Mouse (Mus musculus): ENCODE data around the gene Fbxl17.

The Fbxl17 gene

GRCm38 (mm10) chr17:63165847-63166246 is 334.0 kb downstream of the Fbxl17 start:
- no peak for DNase-seq (ENCODE audit: low read depth)

- no peak for DNase-seq (ENCODE audit: low read depth)
Observed at GRCm38 (mm10) chr17:63164289-63164688, 335.5 kb downstream of the Fbxl17 start.

DNA sequence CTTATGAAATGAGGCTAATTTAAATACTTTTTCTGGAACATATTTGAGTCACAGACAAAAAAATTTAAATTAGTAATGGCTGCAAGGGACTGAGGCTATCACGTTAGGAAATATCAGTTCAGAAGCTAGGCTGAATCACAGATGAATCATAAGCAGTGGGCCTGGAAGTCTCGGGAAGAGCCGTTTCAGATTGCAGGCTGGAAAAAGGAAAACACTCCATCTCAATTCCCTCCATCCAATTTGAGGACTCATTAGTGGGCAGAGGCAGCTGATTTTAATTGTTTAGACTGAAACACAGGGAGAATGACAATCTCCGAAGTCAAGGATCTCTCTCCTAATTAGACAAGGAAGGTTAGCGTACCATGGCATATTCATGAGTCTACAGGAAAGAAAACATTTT is 337.9 kb downstream of the Fbxl17 start:
- DNase-seq (ENCODE audit: low read depth) = no peak

GRCm38 (mm10) chr17:63159196-63159595 is 340.6 kb downstream of the Fbxl17 start:
- DNase-seq (ENCODE audit: low read depth) = no peak

- DNase-seq (ENCODE audit: low read depth) = no peak
Observed at GRCm38 (mm10) chr17:63158436-63158835, 341.4 kb downstream of the Fbxl17 start.

- DNase-seq (ENCODE audit: low read depth) = no peak
Observed at GRCm38 (mm10) chr17:63157906-63158305, 341.9 kb downstream of the Fbxl17 start.

DNA sequence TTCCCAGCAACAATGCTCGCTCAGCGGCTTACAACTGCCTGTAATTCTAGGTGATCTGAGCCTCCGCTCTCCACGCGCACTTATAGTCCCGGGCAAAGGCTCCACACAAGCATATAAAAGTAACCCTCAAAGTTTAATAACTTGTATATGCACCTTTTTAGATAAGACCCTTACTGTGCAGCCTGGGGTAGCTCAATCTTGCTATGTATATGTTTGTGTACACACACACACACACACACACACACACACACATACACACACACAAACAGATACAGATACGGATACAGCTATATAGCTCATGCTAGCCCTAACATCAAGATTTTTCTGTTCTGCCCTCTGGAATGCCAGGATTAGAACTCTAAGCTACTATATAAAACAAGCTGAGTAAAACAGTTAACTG is 342.8 kb downstream of the Fbxl17 start:
- no peak for DNase-seq (ENCODE audit: low read depth)

DNA sequence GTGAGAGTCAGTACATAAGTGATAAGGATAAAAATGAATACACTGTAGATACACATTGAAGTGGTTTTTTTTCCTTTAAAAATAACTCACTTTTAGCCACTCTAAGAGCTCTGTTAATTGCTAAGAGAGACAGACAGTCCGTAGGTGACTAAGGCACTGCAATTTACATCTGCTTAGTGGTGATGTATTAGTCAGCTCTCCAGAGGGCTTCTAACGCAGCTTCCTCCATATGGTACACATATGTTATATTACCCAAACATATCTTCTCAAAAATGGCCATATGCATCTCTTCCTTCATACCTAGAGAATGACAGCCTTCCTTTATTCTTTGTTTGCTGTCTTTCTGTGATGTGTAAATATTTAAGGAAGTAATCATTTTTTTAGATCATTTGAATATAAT is 353.3 kb downstream of the Fbxl17 start:
- DNase-seq (ENCODE audit: low read depth) = no peak

GRCm38 (mm10) chr17:63145751-63146491 is 353.9 kb downstream of the Fbxl17 start:
- DNase-seq (ENCODE audit: low read depth) = no peak

DNA sequence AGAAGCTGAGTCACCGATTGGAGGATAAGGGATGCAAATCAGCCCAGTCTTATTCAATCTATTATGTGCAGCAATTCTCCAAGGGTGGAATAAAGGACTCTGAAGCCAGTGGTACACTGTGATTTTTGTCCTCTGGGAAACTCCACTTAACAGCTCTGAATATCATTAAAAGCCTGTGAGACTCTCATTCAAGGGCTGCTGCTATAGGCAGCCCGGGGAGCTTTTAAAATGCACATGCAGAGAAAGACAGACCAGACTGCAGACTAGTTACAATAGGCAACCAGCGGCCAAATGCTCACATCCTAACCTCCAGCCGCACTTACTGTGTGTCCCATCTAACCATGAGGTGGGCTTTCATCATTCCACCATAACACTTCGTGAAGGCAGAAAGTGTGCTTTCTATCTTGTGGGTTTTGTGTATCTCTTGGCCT is 354.5 kb downstream of the Fbxl17 start:
- DNase-seq (ENCODE audit: low read depth) = no peak

GRCm38 (mm10) chr17:63143825-63144224 is 356.0 kb downstream of the Fbxl17 start:
- no peak for DNase-seq (ENCODE audit: low read depth)

DNA sequence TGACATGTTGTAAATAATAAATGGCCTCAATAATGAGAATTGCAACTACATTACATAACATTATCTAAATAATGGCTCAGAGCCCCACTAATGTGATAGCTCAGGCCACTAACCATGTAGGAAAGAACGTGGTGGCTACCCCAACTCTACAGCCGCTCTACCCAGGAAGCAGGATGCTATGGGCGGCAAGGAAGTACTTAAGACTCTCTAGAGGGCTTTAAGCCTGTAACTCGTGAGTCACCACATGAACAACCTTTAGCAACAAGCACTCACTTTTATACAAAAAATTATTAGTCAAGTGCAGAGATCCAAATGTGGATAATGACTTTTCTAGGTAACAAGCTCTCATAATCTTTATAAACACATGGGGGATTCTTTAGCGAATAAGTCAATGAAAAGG is 365.0 kb downstream of the Fbxl17 start:
- DNase-seq (ENCODE audit: low read depth) = no peak

- no peak for DNase-seq (ENCODE audit: low read depth)
Observed at GRCm38 (mm10) chr17:63122427-63122826, 377.4 kb downstream of the Fbxl17 start.

- DNase-seq (ENCODE audit: low read depth) = no peak
Observed at GRCm38 (mm10) chr17:63119701-63120100, 380.1 kb downstream of the Fbxl17 start.

DNA sequence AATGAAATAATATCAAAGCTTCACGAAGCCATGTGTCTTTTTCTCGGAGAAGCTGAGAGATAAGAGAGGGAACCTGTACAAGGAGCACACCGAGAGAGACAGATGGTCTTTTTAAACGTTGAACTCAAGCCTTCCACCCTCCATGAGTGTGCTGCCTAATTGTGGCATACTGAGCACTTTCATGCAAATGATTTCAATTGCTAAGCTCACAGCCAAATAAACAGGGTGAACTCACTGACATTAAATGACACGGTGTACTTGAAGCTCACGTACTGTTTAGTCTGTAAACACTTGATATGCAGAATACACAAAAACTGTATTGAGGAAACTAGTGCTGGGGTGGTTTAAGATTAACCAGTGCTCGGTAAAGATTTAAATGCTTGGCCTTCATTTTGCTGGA is 380.7 kb downstream of the Fbxl17 start:
- no peak for DNase-seq (ENCODE audit: low read depth)

DNA sequence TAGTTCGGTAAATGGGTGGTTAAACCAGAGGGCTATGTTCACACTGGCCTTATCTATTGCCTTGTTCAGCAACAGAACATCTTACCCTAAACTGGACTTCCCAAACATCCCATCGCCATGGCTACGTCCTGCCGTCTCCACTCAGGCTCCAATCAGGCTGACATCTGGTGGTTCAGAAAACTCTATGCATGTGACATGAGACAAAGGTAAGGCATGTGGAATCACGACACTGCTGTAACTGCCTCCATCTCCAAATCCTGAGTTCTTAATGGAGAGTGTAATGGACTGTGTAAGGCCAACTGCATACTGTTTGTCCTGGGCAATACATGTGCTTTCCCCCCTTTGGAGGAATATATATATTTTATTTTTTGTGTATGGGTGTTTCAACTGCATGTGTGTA is 382.7 kb downstream of the Fbxl17 start:
- DNase-seq (ENCODE audit: low read depth) = no peak

GRCm38 (mm10) chr17:63114399-63115085 is 385.3 kb downstream of the Fbxl17 start:
- no peak for DNase-seq (ENCODE audit: low read depth)

DNA sequence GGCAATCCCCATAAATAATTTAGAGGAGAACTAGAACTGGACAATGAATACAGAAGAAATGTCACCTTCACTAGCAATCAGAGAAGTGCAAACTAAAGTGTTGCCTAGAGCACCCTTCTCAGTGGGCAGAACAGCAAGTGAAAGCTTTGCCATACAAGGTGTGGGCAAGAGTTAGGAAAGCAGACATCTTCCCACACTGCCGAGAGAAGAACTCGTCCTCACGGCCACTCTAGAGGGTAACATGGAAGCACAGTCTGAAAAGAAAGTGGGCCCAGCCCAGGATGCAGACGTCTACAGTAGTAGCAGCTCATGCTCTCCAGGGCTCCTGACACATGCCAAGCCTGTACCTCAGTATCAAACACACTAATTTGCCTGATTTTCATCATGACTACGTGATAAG is 387.0 kb downstream of the Fbxl17 start:
- DNase-seq (ENCODE audit: low read depth) = no peak

GRCm38 (mm10) chr17:63110994-63111393 is 388.8 kb downstream of the Fbxl17 start:
- DNase-seq (ENCODE audit: low read depth) = no peak

DNA sequence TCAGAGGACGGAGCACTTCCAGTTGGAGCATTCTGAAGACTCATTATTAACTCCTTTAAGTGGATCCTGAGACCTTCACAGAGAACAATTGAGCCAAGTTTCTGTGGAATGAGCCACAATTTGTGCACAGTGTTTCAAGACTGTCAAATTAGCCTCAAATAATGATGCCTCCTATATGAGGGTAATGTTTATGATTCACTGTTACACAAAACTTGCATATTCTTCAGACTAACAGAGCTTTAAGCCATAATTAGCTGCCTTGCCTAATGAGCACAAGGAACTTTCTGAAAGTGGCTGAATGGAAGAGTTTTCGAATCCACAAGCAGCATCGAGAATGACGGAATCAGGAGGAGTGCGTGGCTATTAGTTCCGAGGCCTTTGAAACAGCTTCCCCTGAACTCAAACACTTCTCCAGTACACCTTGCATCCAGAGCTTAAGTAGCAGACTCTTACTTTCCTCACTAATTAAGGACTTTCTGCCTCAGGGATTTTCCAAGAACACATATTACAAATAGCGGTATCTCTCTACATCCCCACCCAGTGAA is 389.5 kb downstream of the Fbxl17 start:
- DNase-seq (ENCODE audit: low read depth) = no peak

GRCm38 (mm10) chr17:63108035-63108434 is 391.8 kb downstream of the Fbxl17 start:
- no peak for DNase-seq (ENCODE audit: low read depth)

DNA sequence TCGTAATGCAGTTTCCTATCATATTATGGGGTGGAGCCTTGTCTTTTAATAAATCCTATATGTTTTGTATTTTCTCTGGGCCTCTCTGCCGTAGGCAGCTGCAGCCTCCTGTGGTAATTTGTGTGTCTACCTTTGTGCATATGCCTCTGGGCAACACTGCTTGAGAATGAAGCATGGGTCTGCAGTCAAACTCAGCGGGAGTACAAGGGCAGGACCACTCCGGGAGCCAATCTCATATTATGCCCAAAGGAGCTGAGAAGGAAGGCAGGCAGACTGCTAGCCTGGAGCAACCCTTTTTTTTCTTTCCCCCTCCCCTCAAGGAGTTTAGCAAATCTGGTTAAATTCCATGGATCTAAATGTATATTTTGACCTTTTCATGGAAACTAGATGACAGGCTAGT is 392.3 kb downstream of the Fbxl17 start:
- DNase-seq (ENCODE audit: low read depth) = no peak

DNA sequence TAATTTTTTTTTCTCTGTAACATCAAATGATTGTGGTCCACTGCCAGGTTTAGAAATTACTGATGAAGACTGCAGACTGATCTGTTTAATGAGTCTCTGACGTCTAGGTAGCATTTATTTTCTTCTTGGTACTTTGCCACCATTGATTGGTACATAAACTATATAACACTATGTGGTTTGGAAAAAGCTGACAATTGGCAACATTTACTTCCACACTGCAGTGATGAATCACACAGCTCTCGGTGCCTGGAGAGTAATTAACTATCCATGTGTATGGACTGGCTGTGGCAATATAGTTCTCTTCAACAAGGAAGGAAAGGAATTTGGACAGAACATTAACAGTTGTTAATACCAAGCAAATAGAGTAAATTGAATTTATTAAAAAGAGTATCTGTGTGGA is 404.3 kb downstream of the Fbxl17 start:
- DNase-seq (ENCODE audit: low read depth) = no peak
